Mouse (Mus musculus) MEL (cell line): ENCODE results near the gene Smarcb1. TPM values are rescaled to one million over a fixed set of nuclear protein-coding genes. Genes with fewer than 3 reads are reported as not detected.
A peak's percentile ranks its signal among the peaks of the same experiment; 100 is the strongest.

Source experiments
- DNase-seq: peaks from one replicate; pipeline ENCODE4 v3.0.0; 2011; ENCODE audit warnings: low read depth, low spot score
- H3K27ac ChIP-seq: 2 replicates; pipeline ENCODE4 v1.5.1; 2012; ENCODE audit warnings: low read depth, mild to moderate bottlenecking, control low read depth, low read length, moderate library complexity; ENCODE audit not compliant: control insufficient read depth
- H3K27me3 ChIP-seq, 2 experiments: fragments of 150-350 bp in 1 of 2; sonication (generic) in 1 of 2; 2 replicates each; pipeline ENCODE4 v1.6.1; 2012; ENCODE audit warnings: low read length in 2 of 2, mild to moderate bottlenecking in 2 of 2, improper control_type of control experiment in 1 of 2, moderate library complexity in 1 of 2; ENCODE audit not compliant: insufficient read depth in 2 of 2, control insufficient read depth in 1 of 2
- H3K36me3 ChIP-seq, 2 experiments: 2 replicates each; pipeline ENCODE4 v1.6.1; 2012 to 2014; ENCODE audit warnings: low read length in 2 of 2, improper control_type of control experiment in 1 of 2, inconsistent platforms in 1 of 2, mild to moderate bottlenecking in 1 of 2; ENCODE audit not compliant: insufficient read depth in 2 of 2, control insufficient read depth in 1 of 2
- H3K4me1 ChIP-seq, 2 experiments: fragments of 150-350 bp in 1 of 2; sonication (generic) in 1 of 2; 2 replicates each; pipeline ENCODE4 v1.6.1; 2012; ENCODE audit warnings: low read length in 2 of 2, improper control_type of control experiment in 1 of 2, mild to moderate bottlenecking in 1 of 2; ENCODE audit not compliant: insufficient read depth in 2 of 2, control insufficient read depth in 1 of 2
- H3K4me3 ChIP-seq, 2 experiments: fragments of 150-350 bp in 1 of 2; sonication (generic) in 1 of 2; 2 replicates each; pipeline ENCODE4 v1.5.1; 2012; ENCODE audit warnings: low read depth in 2 of 2, low read length in 2 of 2, mild to moderate bottlenecking in 2 of 2, moderate library complexity in 2 of 2, control low read depth in 1 of 2, improper control_type of control experiment in 1 of 2; ENCODE audit not compliant: control insufficient read depth in 1 of 2, insufficient read depth in 1 of 2
- H3K79me2 ChIP-seq: 2 replicates; pipeline ENCODE4 v1.6.1; 2012; ENCODE audit warnings: mild to moderate bottlenecking, low read length, moderate library complexity; ENCODE audit not compliant: control insufficient read depth, poor library complexity, insufficient read depth
- H3K9ac ChIP-seq: 2 replicates; pipeline ENCODE4 v1.6.1; 2012; ENCODE audit warnings: low read depth, mild to moderate bottlenecking, control low read depth, low read length, moderate library complexity; ENCODE audit not compliant: control insufficient read depth, poor library complexity, severe bottlenecking
- H3K9me3 ChIP-seq: fragments of 150-350 bp; sonication (generic); replicated peaks from 2 replicates; pipeline ENCODE4 v1.6.1; 2012; ENCODE audit warnings: mild to moderate bottlenecking, low read length, improper control_type of control experiment, moderate library complexity; ENCODE audit not compliant: insufficient read depth
- CHD1 ChIP-seq: IDR thresholded peaks from 2 replicates; pipeline ENCODE4 v1.6.1; 2012; ENCODE audit warnings: low read depth, mild to moderate bottlenecking, inconsistent platforms, low read length, improper control_type of control experiment
- CTCF ChIP-seq, 3 experiments: IDR thresholded peaks in 2 of 3; conservative IDR thresholded peaks in 1 of 3; 2 replicates each; pipeline ENCODE4 v1.5.1; 2011 to 2012; ENCODE audit warnings: low read length in 3 of 3, low read depth in 2 of 3, mild to moderate bottlenecking in 2 of 3, improper control_type of control experiment in 1 of 3, inconsistent platforms in 1 of 3, mixed read lengths in 1 of 3, moderate library complexity in 1 of 3; ENCODE audit not compliant: control insufficient read depth in 1 of 3, insufficient read depth in 1 of 3, poor library complexity in 1 of 3, severe bottlenecking in 1 of 3
- ELF1 ChIP-seq: IDR thresholded peaks from 2 replicates; pipeline ENCODE4 v1.6.1; 2014; ENCODE audit warnings: low read depth, mild to moderate bottlenecking, inconsistent platforms, low read length, improper control_type of control experiment, moderate library complexity
- EP300 ChIP-seq, 2 experiments: IDR thresholded peaks; 2 replicates each; pipeline ENCODE4 v1.6.1; 2011; ENCODE audit warnings: improper control_type of control experiment in 2 of 2, low read length in 2 of 2, low read depth in 1 of 2, mild to moderate bottlenecking in 1 of 2
- GABPA ChIP-seq: IDR thresholded peaks from 2 replicates; pipeline ENCODE4 v1.6.1; 2012; ENCODE audit warnings: low read depth, mild to moderate bottlenecking, inconsistent platforms, low read length, improper control_type of control experiment, moderate library complexity
- GATA1 ChIP-seq: IDR thresholded peaks from 2 replicates; pipeline ENCODE4 v1.6.1; 2011; ENCODE audit warnings: low read depth, low read length, improper control_type of control experiment
- KAT2A ChIP-seq: conservative IDR thresholded peaks from 2 replicates; pipeline ENCODE4 v1.6.1; 2012; ENCODE audit warnings: low read depth, low read length, improper control_type of control experiment, inconsistent platforms
- MAX ChIP-seq: IDR thresholded peaks from 2 replicates; pipeline ENCODE4 v1.6.1; 2011; ENCODE audit warnings: low read length, improper control_type of control experiment
- MEF2A ChIP-seq: IDR thresholded peaks from 2 replicates; pipeline ENCODE4 v1.6.1; 2014; ENCODE audit warnings: low read depth, mild to moderate bottlenecking, inconsistent platforms, low read length, improper control_type of control experiment; ENCODE audit not compliant: poor library complexity, insufficient replicate concordance, severe bottlenecking; ENCODE audit errors: extremely low read depth
- MXI1 ChIP-seq: IDR thresholded peaks from 2 replicates; pipeline ENCODE4 v1.6.1; 2011; ENCODE audit warnings: mild to moderate bottlenecking, low read depth, low read length, improper control_type of control experiment
- MYB ChIP-seq: IDR thresholded peaks from 2 replicates; pipeline ENCODE4 v1.6.1; 2011; ENCODE audit warnings: mild to moderate bottlenecking, low read depth, low read length, improper control_type of control experiment
- NRF1 ChIP-seq: IDR thresholded peaks from 2 replicates; pipeline ENCODE4 v1.6.1; 2014; ENCODE audit warnings: low read depth, mild to moderate bottlenecking, inconsistent platforms, low read length, improper control_type of control experiment, moderate library complexity; ENCODE audit not compliant: poor library complexity, insufficient read depth, severe bottlenecking
- POLR2AphosphoS2 ChIP-seq: IDR thresholded peaks from 2 replicates; pipeline ENCODE4 v1.6.1; 2011; ENCODE audit warnings: low read length, improper control_type of control experiment
- POLR2AphosphoS5 ChIP-seq: IDR thresholded peaks from 2 replicates; pipeline ENCODE4 v1.6.1; 2012; ENCODE audit warnings: low read depth, borderline replicate concordance, mild to moderate bottlenecking, inconsistent platforms, low read length, moderate library complexity, mixed read lengths
- RAD21 ChIP-seq: IDR thresholded peaks from 2 replicates; pipeline ENCODE4 v1.6.1; 2011; ENCODE audit warnings: mild to moderate bottlenecking, low read depth, low read length, improper control_type of control experiment
- SMC3 ChIP-seq: IDR thresholded peaks from 2 replicates; pipeline ENCODE4 v1.6.1; 2011; ENCODE audit warnings: low read depth, low read length, improper control_type of control experiment
- TAL1 ChIP-seq: IDR thresholded peaks from 2 replicates; pipeline ENCODE4 v1.6.1; 2012; ENCODE audit warnings: mild to moderate bottlenecking, inconsistent platforms, low read length, moderate library complexity, mixed read lengths
- TBP ChIP-seq: IDR thresholded peaks from 2 replicates; pipeline ENCODE4 v1.8.0; 2011; ENCODE audit warnings: low read depth, low read length, improper control_type of control experiment
- UBTF ChIP-seq: IDR thresholded peaks from 2 replicates; pipeline ENCODE4 v1.6.1; 2012; ENCODE audit warnings: low read depth, mild to moderate bottlenecking, inconsistent platforms, low read length, improper control_type of control experiment, moderate library complexity, borderline replicate concordance; ENCODE audit not compliant: insufficient read depth
- USF2 ChIP-seq, 2 experiments: IDR thresholded peaks; 2 replicates each; pipeline ENCODE4 v1.6.1; 2011 to 2012; ENCODE audit warnings: improper control_type of control experiment in 2 of 2, low read length in 2 of 2, borderline replicate concordance in 1 of 2, inconsistent platforms in 1 of 2, low read depth in 1 of 2, mild to moderate bottlenecking in 1 of 2; ENCODE audit not compliant: insufficient read depth in 1 of 2
- ZC3H11A ChIP-seq: IDR thresholded peaks from 2 replicates; pipeline ENCODE4 v1.6.1; 2012; ENCODE audit warnings: low read depth, mild to moderate bottlenecking, inconsistent platforms, low read length, improper control_type of control experiment
- ZKSCAN1 ChIP-seq: IDR thresholded peaks from 2 replicates; pipeline ENCODE4 v1.6.1; 2012; ENCODE audit warnings: low read depth, mild to moderate bottlenecking, inconsistent platforms, low read length, improper control_type of control experiment, moderate library complexity
- ZNF384 ChIP-seq: IDR thresholded peaks from 2 replicates; pipeline ENCODE4 v1.6.1; 2012; ENCODE audit warnings: low read depth, mild to moderate bottlenecking, inconsistent platforms, low read length, improper control_type of control experiment
- polyA plus RNA-seq, 2 experiments: library from polyadenylated mRNA; stranded (reverse) in 1 of 2; unstranded in 1 of 2; fragments of >175 nt in 1 of 2; fragments of >200 nt in 1 of 2; gene quantifications; 2 replicates each; pipeline versions ENCODE4 v1.2.1 to v1.2.4; 2012; ENCODE audit warnings: low replicate concordance in 2 of 2, low read depth in 1 of 2; ENCODE audit not compliant: insufficient read length in 2 of 2, insufficient read depth in 1 of 2, missing spikeins in 1 of 2
- total RNA-seq: library from RNA; depleted of rRNA; stranded (reverse); fragments of 300-350 nt; gene quantifications from 2 replicates; pipeline ENCODE4 v1.2.3, GENCODE M21; 2012

Gene Smarcb1
- total and polyA plus RNA-seq, 3 experiments, result 91.8 to 2,689 (median 117) TPM

GRCm38 (mm10) chr10:75935680-75936541 lies 14.5 kb upstream of the Smarcb1 start, which contains the start of gene Mmp11 (continued):
- TF ChIP-seq USF2 (IDR thresholded peaks at IDR 0.05; ENCODE audit: borderline replicate concordance in 1 of 2, insufficient read depth in 1 of 2, low read depth in 1 of 2, low read length in 2 of 2) (no peak), POLR2AphosphoS2 (peak; percentile 88; the same call in 1 of the 2 replicates), MAX (peak; percentile 69), ZNF384 (no peak)

GRCm38 (mm10) chr10:75934991-75935390 lies 13.6 kb upstream of the Smarcb1 start:
- H3K79me2 ChIP-seq, result peaks cover 9% of the 10 kb centered on the region
- no peak overlapping the region for H3K27ac ChIP-seq
- H3K9ac ChIP-seq, result no peak overlapping the region
- H3K36me3 ChIP-seq, result peaks cover 0 to 28% of the 10 kb centered on the region in 2 experiments; a peak in 2 of 4 replicates
- no peak for TF ChIP-seq CHD1
- no peak for TF ChIP-seq ELF1
- TF ChIP-seq POLR2AphosphoS2, result no peak
- no peak for TF ChIP-seq EP300 (IDR thresholded peaks at IDR 0.05; ENCODE audit: low read depth in 1 of 2, low read length in 2 of 2)
- TF ChIP-seq TAL1, result no peak
- no peak for TF ChIP-seq GABPA
- no peak for TF ChIP-seq CTCF (IDR thresholded peaks at IDR 0.05 in 2 of 3, conservative IDR thresholded peaks at IDR 0.05 in 1 of 3; ENCODE audit: control insufficient read depth in 1 of 3, insufficient read depth in 1 of 3, low read depth in 2 of 3, low read length in 3 of 3, poor library complexity in 1 of 3, severe bottlenecking in 1 of 3)
- no peak for TF ChIP-seq MXI1
- TF ChIP-seq NRF1, result no peak
- no peak for TF ChIP-seq RAD21
- TF ChIP-seq POLR2AphosphoS5, result no peak
- no peak for TF ChIP-seq TBP
- TF ChIP-seq SMC3, result no peak
- TF ChIP-seq ZKSCAN1, result no peak
- TF ChIP-seq KAT2A, result no peak
- no peak for TF ChIP-seq ZC3H11A
- TF ChIP-seq GATA1, result no peak
- no peak for TF ChIP-seq MEF2A
- no peak for TF ChIP-seq UBTF
- no peak for TF ChIP-seq MYB
- H3K27me3 ChIP-seq, result no peaks in the 10 kb centered on the region; a peak in 1 of 4 replicates
- no peak overlapping the region for H3K4me3 ChIP-seq
- DNase-seq, result no peak
- H3K4me1 ChIP-seq, result peaks cover 13 to 25% of the 10 kb centered on the region in 2 experiments
- no peaks in the 10 kb centered on the region for H3K9me3 ChIP-seq
